Mouse (Mus musculus): Measurements from ENCODE around the gene Ddx3y. TPM values are rescaled to one million over a fixed set of nuclear protein-coding genes. Genes with fewer than 3 reads are reported as not detected.
A peak's percentile ranks its signal among the peaks of the same experiment; 100 is the strongest.

Ddx3y gene
- polyA plus RNA-seq, 2 experiments: 9.1 to 13.6 TPM

DNA sequence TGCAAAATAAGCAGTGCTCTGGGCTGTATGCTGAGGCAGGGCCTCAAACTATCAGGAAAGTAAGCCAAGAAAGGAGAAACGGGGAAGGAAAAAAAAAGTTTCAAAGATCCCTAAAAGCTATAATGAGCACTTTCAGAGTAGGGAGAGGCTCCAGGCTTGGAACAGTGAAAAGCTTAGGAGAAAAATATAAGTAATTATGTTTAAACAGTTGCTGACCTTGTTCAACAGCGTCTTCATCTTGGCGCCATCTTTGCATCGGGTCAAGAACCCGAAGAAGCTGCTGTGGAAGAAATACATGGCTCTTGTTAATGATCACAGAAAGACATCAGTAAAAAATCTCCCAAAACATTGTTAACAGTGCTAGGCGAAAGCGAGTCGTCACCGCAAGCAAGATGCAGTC lies 41.5 kb downstream of the Ddx3y start:
- Histone ChIP-seq H3K4me1 (replicated peaks; ENCODE audit: control insufficient read depth in 2 of 2, insufficient read depth in 2 of 2, low read length in 1 of 2) (no peaks in the 10 kb centered on the region), H3K9me3 (ENCODE audit: control insufficient read depth, low read length) (no peaks in the 10 kb centered on the region), H3K4me2 (ENCODE audit: low read depth) (peak overlapping the region; percentile 50), H3K9ac (replicated peaks) (peak overlapping the region; percentile 58), H3K27me3 (ENCODE audit: control insufficient read depth, insufficient read depth, low read length) (no peaks in the 10 kb centered on the region), H3K4me3 (ENCODE audit: insufficient read depth in 1 of 2, low read depth in 2 of 2, low read length in 2 of 2) (peak overlapping the region; percentile 60 to 90), H3K36me3 (replicated peaks; ENCODE audit: control insufficient read depth, insufficient read depth, low read depth) (no peaks in the 10 kb centered on the region), H3K27ac (peak overlapping the region; percentile 35; the same call in 1 of the 2 replicates)
- WGBS (ENCODE audit: insufficient replicate concordance): 0% methylated on average over 5 of the region's 9 CpGs
- TF ChIP-seq CTCF (IDR thresholded peaks at IDR 0.05; ENCODE audit: low read depth) (no peak), EP300 (IDR thresholded peaks at IDR 0.05; ENCODE audit: low read depth) (no peak)
- DNase-seq (ENCODE audit: low read depth in 3 of 3, low spot score in 3 of 3): no peak
- ATAC-seq (ENCODE audit: insufficient read depth): no peak

DNA sequence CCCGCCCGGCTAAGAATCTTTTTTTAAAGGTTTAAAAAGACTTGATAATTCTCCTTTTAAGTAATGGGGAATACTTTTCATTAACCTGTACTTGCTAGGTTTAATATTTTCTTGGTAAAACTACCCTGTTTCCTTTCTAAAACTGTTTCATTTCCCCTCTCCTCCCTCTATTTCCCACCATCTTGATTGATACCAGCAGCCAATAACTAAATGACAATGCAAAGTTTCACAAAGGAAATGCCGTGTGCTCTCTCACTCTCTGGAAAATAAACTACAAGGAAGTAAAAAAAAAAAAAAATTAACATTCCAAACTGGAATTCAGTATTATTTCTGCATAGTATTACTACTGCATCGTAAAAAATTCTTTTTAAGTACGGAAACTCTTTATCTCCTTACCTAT lies 42.0 kb downstream of the Ddx3y start:
- Histone ChIP-seq H3K9ac (replicated peaks) (no peak overlapping the region; the same call in 1 of the 2 replicates), H3K9me3 (ENCODE audit: control insufficient read depth, low read length) (no peaks in the 10 kb centered on the region), H3K27ac (no peak overlapping the region), H3K27me3 (ENCODE audit: control insufficient read depth, insufficient read depth, low read length) (no peaks in the 10 kb centered on the region), H3K4me3 (ENCODE audit: insufficient read depth in 1 of 2, low read depth in 2 of 2, low read length in 2 of 2) (peak overlapping the region; percentile 60 to 90), H3K36me3 (replicated peaks; ENCODE audit: control insufficient read depth, insufficient read depth, low read depth) (no peaks in the 10 kb centered on the region), H3K4me1 (replicated peaks; ENCODE audit: control insufficient read depth in 2 of 2, insufficient read depth in 2 of 2, low read length in 1 of 2) (no peaks in the 10 kb centered on the region), H3K4me2 (ENCODE audit: low read depth) (peak overlapping the region; percentile 50; the same call in 1 of the 2 replicates)
- ATAC-seq (ENCODE audit: insufficient read depth) (no peak), DNase-seq (ENCODE audit: low read depth in 3 of 3, low spot score in 3 of 3) (no peak)
- TF ChIP-seq CTCF (IDR thresholded peaks at IDR 0.05; ENCODE audit: low read depth): no peak
- no peak for TF ChIP-seq EP300 (IDR thresholded peaks at IDR 0.05; ENCODE audit: low read depth)
- WGBS (ENCODE audit: insufficient replicate concordance): 51% methylated on average over 5 of the region's 5 CpGs

- no peak for TF ChIP-seq EP300 (IDR thresholded peaks at IDR 0.05; ENCODE audit: low read depth)
- TF ChIP-seq CTCF (IDR thresholded peaks at IDR 0.05; ENCODE audit: low read depth): no peak
- WGBS (ENCODE audit: insufficient replicate concordance): 61% methylated on average over 7 of the region's 7 CpGs
- no peak overlapping the region for H3K27ac ChIP-seq
Observed at GRCm38 (mm10) chrY:1220001-1220400, 66.4 kb downstream of the Ddx3y start.

More at GRCm38 (mm10) chrY:1220001-1220400, 66.4 kb downstream of the Ddx3y start:
- no peak for DNase-seq (ENCODE audit: low read depth in 3 of 3, low spot score in 3 of 3)
- ATAC-seq (ENCODE audit: insufficient read depth): no peak
- Histone ChIP-seq H3K27me3 (ENCODE audit: control insufficient read depth, insufficient read depth, low read length) (no peaks in the 10 kb centered on the region), H3K4me3 (ENCODE audit: insufficient read depth in 1 of 2, low read depth in 2 of 2, low read length in 2 of 2) (no peak overlapping the region), H3K4me1 (replicated peaks; ENCODE audit: control insufficient read depth in 2 of 2, insufficient read depth in 2 of 2, low read length in 1 of 2) (no peaks in the 10 kb centered on the region), H3K9me3 (ENCODE audit: control insufficient read depth, low read length) (no peaks in the 10 kb centered on the region), H3K36me3 (replicated peaks; ENCODE audit: control insufficient read depth, insufficient read depth, low read depth) (no peaks in the 10 kb centered on the region), H3K4me2 (ENCODE audit: low read depth) (no peak overlapping the region), H3K9ac (replicated peaks) (no peak overlapping the region)

Other genes with a start within 250 kb of the Ddx3y start
- gene Uty, start 40.9 kb downstream of the Ddx3y start, polyA plus RNA-seq (2012; rRNA removed): 1.5 and 3.7 TPM in 2 replicates
- gene Uty, start 40.9 kb downstream of the Ddx3y start, polyA plus RNA-seq (2014; fragmentation: Nextera tagmentation; extraction: Ambion mirVana): 6.6 TPM in 1 of 2 replicates, not detected in the other
- gene Usp9y, start 173.2 kb upstream of the Ddx3y start, polyA plus RNA-seq (2012; rRNA removed): not detected in 2 replicates
- not detected in 2 replicates for gene Usp9y, start 173.2 kb upstream of the Ddx3y start, polyA plus RNA-seq (2014; fragmentation: Nextera tagmentation; extraction: Ambion mirVana)